Mouse (Mus musculus) spleen, adult 18-20 months (tissue): ENCODE results near the gene Mettl7a3.

Experiments
- DNase-seq, 2 experiments: peaks; one replicate each; pipeline ENCODE4 v3.0.0; 2022; ENCODE audit warnings: mixed read lengths in 2 of 2

Mettl7a3 gene

GRCm38 (mm10) chr15:100388886-100389285, 54.2 kb downstream of the Mettl7a3 start:
- no peak for DNase-seq
